Mouse (Mus musculus): ENCODE data around the gene Rasgrp3. TPM values are rescaled to one million over a fixed set of nuclear protein-coding genes. Genes with fewer than 3 reads are reported as not detected.

Rasgrp3 gene
- polyA plus RNA-seq, 1 experiment from 2014 or later: 15.9 TPM

- Histone ChIP-seq H3K27ac (no peak overlapping the region), H3K9me3 (replicated peaks; ENCODE audit: low read length) (no peaks in the 10 kb centered on the region), H3K4me3 (replicated peaks; ENCODE audit: low read depth, low read length) (no peak overlapping the region), H3K9ac (ENCODE audit: low read depth, low read length) (no peak overlapping the region), H3K27me3 (ENCODE audit: insufficient read depth, low read length) (no peaks in the 10 kb centered on the region), H3K36me3 (ENCODE audit: insufficient read depth, low read length) (no peaks in the 10 kb centered on the region), H3K4me1 (replicated peaks; ENCODE audit: insufficient read depth, low read length) (no peaks in the 10 kb centered on the region), H3K4me2 (ENCODE audit: low read length) (no peak overlapping the region)
- TF ChIP-seq CTCF (IDR thresholded peaks at IDR 0.05; ENCODE audit: low read depth): no peak
- DNase-seq (ENCODE audit: low spot score) (no peak), ATAC-seq (replicated peaks; ENCODE audit: low FRiP score, low read depth) (no peak)
- 64% methylated on average over 4 of the region's 4 CpGs for WGBS
Measured at GRCm38 (mm10) chr17:75476736-75477416, 41.2 kb downstream of the Rasgrp3 start.

DNA sequence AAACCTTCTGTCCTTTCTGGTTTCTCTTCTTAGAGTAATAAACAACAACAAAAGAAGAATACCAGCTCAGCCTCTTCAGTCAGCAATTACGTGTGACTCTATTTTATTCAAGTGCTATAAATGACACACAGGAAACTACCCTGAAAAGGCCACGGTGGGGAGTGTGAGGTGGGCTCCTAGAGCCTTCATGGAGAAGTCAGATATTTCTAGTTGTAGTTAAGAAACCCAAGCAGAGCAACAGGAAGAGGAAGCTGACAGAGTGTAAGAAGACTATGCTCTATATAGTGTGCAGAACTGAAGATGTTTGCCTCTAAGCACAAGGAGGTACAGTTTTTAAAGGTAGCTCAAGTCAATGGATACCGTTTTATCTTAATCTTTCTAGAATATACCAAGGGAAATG lies 42.0 kb downstream of the Rasgrp3 start:
- Histone ChIP-seq H3K27ac (no peak overlapping the region), H3K4me1 (replicated peaks; ENCODE audit: insufficient read depth, low read length) (no peaks in the 10 kb centered on the region), H3K9ac (ENCODE audit: low read depth, low read length) (no peak overlapping the region), H3K4me3 (replicated peaks; ENCODE audit: low read depth, low read length) (no peak overlapping the region), H3K27me3 (ENCODE audit: insufficient read depth, low read length) (no peaks in the 10 kb centered on the region), H3K36me3 (ENCODE audit: insufficient read depth, low read length) (no peaks in the 10 kb centered on the region), H3K9me3 (replicated peaks; ENCODE audit: low read length) (no peaks in the 10 kb centered on the region), H3K4me2 (ENCODE audit: low read length) (no peak overlapping the region)
- WGBS: 49% methylated on average over 3 of the region's 3 CpGs
- ATAC-seq (replicated peaks; ENCODE audit: low FRiP score, low read depth) (no peak), DNase-seq (ENCODE audit: low spot score) (no peak)
- TF ChIP-seq CTCF (IDR thresholded peaks at IDR 0.05; ENCODE audit: low read depth): no peak

DNA sequence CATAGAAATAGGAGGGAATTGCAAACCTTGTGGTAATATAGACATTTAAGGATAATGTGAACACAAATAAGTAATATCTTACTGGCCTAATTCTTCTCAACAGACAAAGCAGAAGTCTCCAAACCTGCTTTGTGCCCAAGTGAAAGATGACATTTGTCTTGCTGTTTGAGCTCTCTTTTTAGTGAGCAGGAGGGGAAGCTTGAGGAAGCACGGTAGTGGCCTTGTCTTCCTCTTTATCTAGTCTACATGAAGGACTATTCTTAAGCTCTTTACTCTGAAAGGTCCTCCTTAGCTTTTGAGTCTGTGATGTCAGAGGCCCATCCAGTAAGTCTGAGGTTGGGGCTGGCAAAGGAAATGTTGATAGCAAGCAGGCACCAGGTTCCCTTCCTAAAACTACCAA lies 43.1 kb downstream of the Rasgrp3 start:
- H3K9ac ChIP-seq (ENCODE audit: low read depth, low read length): no peak overlapping the region
- 77% methylated on average over 1 of the region's 1 CpGs for WGBS
- no peaks in the 10 kb centered on the region for H3K9me3 ChIP-seq (replicated peaks; ENCODE audit: low read length)
- H3K4me3 ChIP-seq (replicated peaks; ENCODE audit: low read depth, low read length): no peak overlapping the region
- H3K27ac ChIP-seq: no peak overlapping the region
- no peak for ATAC-seq (replicated peaks; ENCODE audit: low FRiP score, low read depth)
- no peaks in the 10 kb centered on the region for H3K4me1 ChIP-seq (replicated peaks; ENCODE audit: insufficient read depth, low read length)
- no peak for DNase-seq (ENCODE audit: low spot score)
- H3K27me3 ChIP-seq (ENCODE audit: insufficient read depth, low read length): no peaks in the 10 kb centered on the region
- H3K4me2 ChIP-seq (ENCODE audit: low read length): no peak overlapping the region
- TF ChIP-seq CTCF (IDR thresholded peaks at IDR 0.05; ENCODE audit: low read depth): no peak
- no peaks in the 10 kb centered on the region for H3K36me3 ChIP-seq (ENCODE audit: insufficient read depth, low read length)

- DNase-seq (ENCODE audit: low spot score) (no peak), ATAC-seq (replicated peaks; ENCODE audit: low FRiP score, low read depth) (no peak)
- H3K9me3 ChIP-seq (replicated peaks; ENCODE audit: low read length): no peaks in the 10 kb centered on the region
- no peaks in the 10 kb centered on the region for H3K27me3 ChIP-seq (ENCODE audit: insufficient read depth, low read length)
- WGBS: 94% methylated on average over 2 of the region's 2 CpGs
- H3K4me1 ChIP-seq (replicated peaks; ENCODE audit: insufficient read depth, low read length): no peaks in the 10 kb centered on the region
- H3K4me2 ChIP-seq (ENCODE audit: low read length): no peak overlapping the region
- no peak for TF ChIP-seq CTCF (IDR thresholded peaks at IDR 0.05; ENCODE audit: low read depth)
- H3K27ac ChIP-seq: no peak overlapping the region
- no peak overlapping the region for H3K9ac ChIP-seq (ENCODE audit: low read depth, low read length)
- no peaks in the 10 kb centered on the region for H3K36me3 ChIP-seq (ENCODE audit: insufficient read depth, low read length)
- H3K4me3 ChIP-seq (replicated peaks; ENCODE audit: low read depth, low read length): no peak overlapping the region
Measured at GRCm38 (mm10) chr17:75479663-75480062, 44.0 kb downstream of the Rasgrp3 start.

- H3K27ac ChIP-seq: no peak overlapping the region
- no peak overlapping the region for H3K4me3 ChIP-seq (replicated peaks; ENCODE audit: low read depth, low read length)
- H3K36me3 ChIP-seq (ENCODE audit: insufficient read depth, low read length): no peaks in the 10 kb centered on the region
- 85% methylated on average over 3 of the region's 3 CpGs for WGBS
- H3K9ac ChIP-seq (ENCODE audit: low read depth, low read length): no peak overlapping the region
- no peaks in the 10 kb centered on the region for H3K9me3 ChIP-seq (replicated peaks; ENCODE audit: low read length)
- H3K4me2 ChIP-seq (ENCODE audit: low read length): no peak overlapping the region
- DNase-seq (ENCODE audit: low spot score) (no peak), ATAC-seq (replicated peaks; ENCODE audit: low FRiP score, low read depth) (no peak)
- H3K27me3 ChIP-seq (ENCODE audit: insufficient read depth, low read length): no peaks in the 10 kb centered on the region
- TF ChIP-seq CTCF (IDR thresholded peaks at IDR 0.05; ENCODE audit: low read depth): no peak
- H3K4me1 ChIP-seq (replicated peaks; ENCODE audit: insufficient read depth, low read length): no peaks in the 10 kb centered on the region
Measured at GRCm38 (mm10) chr17:75480379-75480778, 44.7 kb downstream of the Rasgrp3 start.

DNA sequence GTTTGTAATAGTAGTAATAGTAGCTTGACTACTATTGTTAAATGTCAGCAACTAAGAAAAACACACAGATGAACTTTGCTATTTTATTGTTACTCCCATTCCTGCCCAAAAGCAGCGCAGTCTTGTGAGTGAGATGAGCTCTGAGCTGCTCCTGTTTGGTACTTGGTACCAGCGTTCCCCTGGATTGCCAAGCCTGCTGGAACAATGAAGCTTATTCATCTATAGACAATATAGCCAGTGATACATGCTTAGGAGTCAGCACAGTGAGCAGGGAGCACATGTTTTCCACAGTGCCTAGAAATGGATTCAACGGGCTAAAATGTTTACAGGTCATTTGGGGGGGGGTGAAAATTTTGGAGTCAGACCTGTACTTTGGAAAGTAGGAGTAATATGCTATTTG lies 50.5 kb downstream of the Rasgrp3 start:
- no peak for ATAC-seq (replicated peaks; ENCODE audit: low FRiP score, low read depth)
- no peak for DNase-seq (ENCODE audit: low spot score)
- H3K27me3 ChIP-seq (ENCODE audit: insufficient read depth, low read length): no peaks in the 10 kb centered on the region
- TF ChIP-seq CTCF (IDR thresholded peaks at IDR 0.05; ENCODE audit: low read depth): no peak
- H3K27ac ChIP-seq: no peak overlapping the region
- no peaks in the 10 kb centered on the region for H3K36me3 ChIP-seq (ENCODE audit: insufficient read depth, low read length)
- no peak overlapping the region for H3K4me2 ChIP-seq (ENCODE audit: low read length)
- H3K9me3 ChIP-seq (replicated peaks; ENCODE audit: low read length): no peaks in the 10 kb centered on the region
- no peaks in the 10 kb centered on the region for H3K4me1 ChIP-seq (replicated peaks; ENCODE audit: insufficient read depth, low read length)
- no peak overlapping the region for H3K4me3 ChIP-seq (replicated peaks; ENCODE audit: low read depth, low read length)
- 91% methylated on average over 3 of the region's 3 CpGs for WGBS
- H3K9ac ChIP-seq (ENCODE audit: low read depth, low read length): no peak overlapping the region

- TF ChIP-seq CTCF (IDR thresholded peaks at IDR 0.05; ENCODE audit: low read depth): no peak
- H3K27ac ChIP-seq: no peak overlapping the region
- H3K27me3 ChIP-seq (ENCODE audit: insufficient read depth, low read length): no peaks in the 10 kb centered on the region
- WGBS: 53% methylated on average over 4 of the region's 4 CpGs
- no peak for DNase-seq (ENCODE audit: low spot score)
- H3K4me1 ChIP-seq (replicated peaks; ENCODE audit: insufficient read depth, low read length): no peaks in the 10 kb centered on the region
- H3K4me2 ChIP-seq (ENCODE audit: low read length): no peak overlapping the region
- no peak for ATAC-seq (replicated peaks; ENCODE audit: low FRiP score, low read depth)
- no peaks in the 10 kb centered on the region for H3K36me3 ChIP-seq (ENCODE audit: insufficient read depth, low read length)
- H3K9me3 ChIP-seq (replicated peaks; ENCODE audit: low read length): no peaks in the 10 kb centered on the region
- H3K4me3 ChIP-seq (replicated peaks; ENCODE audit: low read depth, low read length): no peak overlapping the region
- H3K9ac ChIP-seq (ENCODE audit: low read depth, low read length): no peak overlapping the region
Measured at GRCm38 (mm10) chr17:75495213-75495612, 59.5 kb downstream of the Rasgrp3 start.

All from kidney, postnatal 0 days (tissue).